10 mouse cellular contexts compared by ENCODE assay signal in genomic region chr12:27575629-27576028, GRCm38 (mm10).
DNase-seq lines count a peak whose midpoint lies in the region; ATAC-seq lines count a peak whose summit lies in the region.
"Had no signal": no experiment of that assay in that cellular context is flagged by ENCODE, and none has a peak within 500 bp of the region (broad histone marks: within the 10 kb centered on the region; RNA-seq: fewer than 3 reads in every experiment).

No protein-coding gene starts in this region.

- H3K27me3 ChIP-seq in embryonic facial prominence, embryonic 10.5 days (replicated peaks; ENCODE audit: low read depth, poor library complexity, severe bottlenecking) = no peaks in the 10 kb centered on the region
- H3K27me3 ChIP-seq in hindbrain, embryonic 13.5 days = no peaks in the 10 kb centered on the region
- no peaks in the 10 kb centered on the region for H3K27me3 ChIP-seq in midbrain, embryonic 13.5 days
- H3K27me3 ChIP-seq: lung, embryonic 15.5 days had no signal

- H3K4me1 ChIP-seq in embryonic facial prominence, embryonic 10.5 days = peaks cover 23% of the 10 kb centered on the region
- peaks cover 7% of the 10 kb centered on the region for H3K4me1 ChIP-seq in hindbrain, embryonic 13.5 days (replicated peaks)
- H3K4me1 ChIP-seq in midbrain, embryonic 13.5 days (replicated peaks) = peaks cover 13% of the 10 kb centered on the region
- H3K4me1 ChIP-seq: lung, embryonic 15.5 days had no signal

- no peak overlapping the region for H3K4me3 ChIP-seq in embryonic facial prominence, embryonic 10.5 days
- no peak overlapping the region for H3K4me3 ChIP-seq in hindbrain, embryonic 13.5 days
- no peak overlapping the region for H3K4me3 ChIP-seq in midbrain, embryonic 13.5 days (replicated peaks)
- H3K4me3 ChIP-seq: gastrocnemius, adult 2 months; lung, embryonic 15.5 days had no signal

- no peak overlapping the region; the same call in 1 of the 2 replicates for H3K9ac ChIP-seq in hindbrain, embryonic 13.5 days
- H3K9ac ChIP-seq in midbrain, embryonic 13.5 days (replicated peaks) = no peak overlapping the region
- H3K9ac ChIP-seq: lung, embryonic 15.5 days had no signal

- H3K4me2 ChIP-seq in hindbrain, embryonic 13.5 days = no peak overlapping the region
- H3K4me2 ChIP-seq in midbrain, embryonic 13.5 days (replicated peaks) = no peak overlapping the region
- H3K4me2 ChIP-seq: lung, embryonic 15.5 days had no signal

- ATAC-seq in hindbrain, embryonic 13.5 days (ENCODE audit: low FRiP score) = peak; percentile 52; the same call in 1 of the 2 replicates
- peak; percentile 79 for ATAC-seq in midbrain, embryonic 13.5 days

- H3K27ac ChIP-seq in embryonic facial prominence, embryonic 10.5 days (replicated peaks) = no peak overlapping the region
- peak overlapping the region; percentile 52 for H3K27ac ChIP-seq in hindbrain, embryonic 13.5 days
- peak overlapping the region; percentile 80 for H3K27ac ChIP-seq in midbrain, embryonic 13.5 days
- H3K27ac ChIP-seq: gastrocnemius, adult 2 months; lung, embryonic 15.5 days had no signal

- DNase-seq in MN1 (ENCODE audit: low spot score) = peak; percentile 39
- DNase-seq in embryonic facial prominence, embryonic 10.5 days (ENCODE audit: low spot score) = peak; percentile 55
- no peak for DNase-seq in adrenal gland, adult (ENCODE audit: inconsistent age in 2 of 2, low spot score in 1 of 2)
- no peak for DNase-seq in lung, postnatal 25 days (ENCODE audit: low spot score)
- no peak for DNase-seq in kidney, postnatal 36 days
- no peak for DNase-seq in heart, adult 9 months (ENCODE audit: low spot score in 2 of 2)
- DNase-seq: gastrocnemius, adult 2 months had no signal

- H3K36me3 ChIP-seq in embryonic facial prominence, embryonic 10.5 days (replicated peaks) = no peaks in the 10 kb centered on the region
- no peaks in the 10 kb centered on the region for H3K36me3 ChIP-seq in hindbrain, embryonic 13.5 days
- H3K36me3 ChIP-seq in midbrain, embryonic 13.5 days = no peaks in the 10 kb centered on the region
- H3K36me3 ChIP-seq: lung, embryonic 15.5 days had no signal

- H3K9me3 ChIP-seq in embryonic facial prominence, embryonic 10.5 days = no peaks in the 10 kb centered on the region
- no peaks in the 10 kb centered on the region for H3K9me3 ChIP-seq in hindbrain, embryonic 13.5 days
- no peaks in the 10 kb centered on the region for H3K9me3 ChIP-seq in midbrain, embryonic 13.5 days
- H3K9me3 ChIP-seq: lung, embryonic 15.5 days had no signal

- WGBS in embryonic facial prominence, embryonic 10.5 days = 40% methylated on average over 7 of the region's 7 CpGs
- 16% methylated on average over 7 of the region's 7 CpGs for WGBS in hindbrain, embryonic 13.5 days
- 13% methylated on average over 7 of the region's 7 CpGs for WGBS in midbrain, embryonic 13.5 days

Comparison
In these comparisons a context has a peak if more than half of its experiments do, and no peak if none do; other contexts are left out.
1. DNase-seq: peak in MN1 (single experiment) and embryonic facial prominence, embryonic 10.5 days (single experiment); none in adrenal gland, adult (0 of 2), lung, postnatal 25 days (single experiment), kidney, postnatal 36 days (0 of 2) and heart, adult 9 months (0 of 2).